Mouse (Mus musculus) MEL-GATA-1-ER (cell line): ENCODE measurements around the gene Cacnb3.

Experiments used
- DNase-seq: peaks from one replicate; pipeline ENCODE4 v3.0.0-alpha.2; 2012; ENCODE audit warnings: low read depth; ENCODE audit errors: extremely low read depth

Cacnb3 gene

DNA sequence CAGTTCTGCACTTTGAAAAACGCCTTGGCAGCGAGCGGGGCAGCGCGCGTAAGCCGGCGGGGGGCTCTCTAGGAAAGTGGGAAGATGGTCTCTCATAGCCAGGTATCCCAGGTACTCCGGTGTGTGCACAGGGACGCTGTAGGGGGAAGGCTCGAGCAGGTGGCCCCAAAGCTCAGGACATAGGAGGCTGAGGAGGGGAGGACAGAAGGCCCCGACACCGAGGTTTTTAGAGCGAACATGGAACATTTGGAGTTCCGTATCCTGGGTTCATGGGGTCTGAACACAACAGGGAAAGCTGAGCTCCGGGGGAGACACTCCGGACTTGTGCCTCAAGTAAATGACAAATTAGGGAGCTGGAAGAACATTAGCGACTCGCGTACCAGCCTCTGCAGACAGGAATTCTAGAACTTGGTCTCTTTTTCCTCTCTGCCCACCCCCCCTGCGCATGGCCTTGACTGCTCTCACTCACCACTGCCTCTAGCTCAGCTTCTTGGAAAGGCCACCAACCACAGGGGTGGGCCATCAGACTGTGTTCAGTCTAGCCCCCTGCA lies 4.7 kb downstream of the Cacnb3 start:
- DNase-seq: no peak

DNA sequence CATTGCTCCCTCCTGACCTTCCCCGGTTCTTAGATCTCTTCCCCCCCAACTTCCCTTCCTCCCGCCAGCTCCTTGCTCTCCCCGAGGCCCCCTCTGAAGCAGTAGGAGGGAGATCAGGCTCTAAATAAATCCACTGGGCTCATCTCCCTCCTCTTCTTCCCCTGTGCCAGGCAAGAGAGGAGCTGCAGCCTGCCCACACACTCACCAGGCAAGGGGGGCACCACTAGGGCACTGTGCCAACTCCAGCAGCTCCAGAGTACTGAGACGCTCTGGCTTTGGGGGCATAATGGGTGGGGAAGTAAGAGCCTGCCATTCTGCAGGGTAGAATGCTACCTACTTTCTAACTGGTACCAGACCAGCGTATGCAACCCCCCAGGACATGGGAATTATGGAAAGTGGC lies 5.9 kb downstream of the Cacnb3 start:
- DNase-seq: no peak

DNA sequence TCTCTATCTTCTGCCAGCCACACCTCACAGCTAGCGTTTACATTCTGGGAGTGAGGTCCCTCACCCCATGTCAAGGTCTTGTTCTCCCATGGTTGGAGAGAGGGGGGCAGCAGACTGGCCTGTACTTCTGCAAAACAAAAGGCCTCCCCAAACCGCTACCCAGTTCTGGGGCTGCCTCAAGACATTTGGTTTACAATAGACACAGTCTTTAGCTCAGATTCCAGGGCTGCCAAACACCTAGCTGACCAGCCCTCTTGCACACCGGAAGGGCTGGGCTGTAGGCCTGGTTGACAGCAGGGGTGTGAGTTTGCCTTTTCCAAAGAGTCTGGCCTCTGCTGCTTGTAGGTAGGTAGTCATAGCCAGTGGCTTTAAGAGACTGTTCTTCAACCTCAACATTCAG lies 6.5 kb downstream of the Cacnb3 start:
- DNase-seq: no peak

DNA sequence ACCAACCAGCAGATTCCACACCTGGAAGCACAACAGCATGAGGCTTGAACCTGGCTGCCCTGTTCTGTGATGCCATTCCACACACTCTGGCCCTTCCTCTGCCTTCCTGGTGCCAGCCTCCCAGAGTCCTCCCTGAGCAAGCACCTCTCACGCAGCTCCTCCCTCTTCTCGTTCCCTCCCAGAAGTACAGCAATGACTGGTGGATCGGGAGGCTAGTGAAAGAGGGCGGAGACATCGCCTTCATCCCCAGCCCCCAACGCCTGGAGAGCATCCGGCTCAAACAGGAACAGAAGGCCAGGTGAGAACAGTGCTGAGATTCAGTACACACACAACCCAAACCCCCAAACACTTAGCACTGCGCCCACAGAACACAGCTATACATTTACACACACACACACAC lies 9.5 kb downstream of the Cacnb3 start:
- DNase-seq: no peak

DNA sequence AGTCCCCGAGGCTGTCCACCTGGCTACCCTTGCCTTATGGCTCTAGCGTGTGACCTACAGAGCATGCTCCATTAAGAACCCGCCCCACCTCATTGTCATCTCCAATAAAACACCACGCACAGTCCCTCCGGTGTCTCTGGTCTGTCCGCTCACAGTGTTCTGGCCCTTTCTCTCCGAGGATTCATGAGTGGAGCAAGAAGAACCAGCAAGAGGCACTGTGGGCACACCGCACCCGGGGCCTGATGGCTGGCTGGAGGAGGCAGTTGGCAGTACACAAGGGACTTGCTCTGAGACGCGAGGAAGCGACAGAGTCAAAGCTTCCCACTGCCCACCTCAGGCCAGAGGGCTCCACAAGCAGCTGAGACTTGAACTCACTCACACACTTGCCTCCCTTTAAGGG lies 13.8 kb downstream of the Cacnb3 start:
- no peak for DNase-seq

DNA sequence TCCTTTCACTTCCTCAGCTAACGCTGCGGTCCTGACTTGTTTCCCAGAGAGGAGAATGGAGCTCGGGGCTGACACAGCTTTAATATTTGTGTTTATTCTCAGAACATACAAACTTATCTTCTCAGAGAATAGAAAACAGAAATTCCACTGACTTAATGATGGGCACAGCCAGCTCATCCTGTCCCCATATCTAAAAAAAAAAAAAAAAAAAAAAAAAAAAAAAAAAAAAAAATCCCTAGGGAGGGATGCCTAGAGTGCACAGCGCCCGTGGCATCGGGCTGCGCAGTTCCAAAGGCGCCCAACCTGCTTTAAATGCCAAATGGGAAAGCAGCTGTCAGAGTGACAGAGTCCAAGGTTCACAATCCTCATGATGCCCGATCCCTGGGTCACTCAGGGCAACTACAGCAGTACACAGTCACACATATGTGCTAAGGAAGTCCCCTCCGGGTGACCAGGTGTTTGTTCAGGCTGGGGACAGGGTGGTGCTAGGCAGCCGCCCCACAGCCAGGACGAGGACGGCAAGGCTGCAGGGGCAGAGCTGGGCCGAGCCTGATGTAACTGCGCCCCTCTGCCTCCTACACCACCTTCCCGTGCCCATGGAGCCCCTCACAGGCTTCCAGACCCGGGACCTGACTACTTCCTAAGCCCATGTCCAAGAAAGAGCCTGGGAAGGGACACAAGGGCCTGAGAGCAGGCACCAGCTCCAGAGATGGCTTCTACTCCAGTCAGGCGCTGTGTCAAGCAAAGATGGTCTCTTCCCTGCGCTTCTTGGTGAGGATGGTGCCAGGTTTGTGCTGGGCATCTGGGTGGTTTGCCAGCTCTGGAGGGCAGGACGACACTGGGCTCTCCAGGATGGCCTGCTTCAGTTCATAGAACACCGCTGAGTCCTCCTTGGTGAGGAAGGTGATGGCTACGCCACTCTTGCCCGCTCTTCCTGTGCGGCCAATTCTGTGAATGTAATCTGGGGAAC lies 14.7 kb downstream of the Cacnb3 start:
- no peak for DNase-seq

DNA sequence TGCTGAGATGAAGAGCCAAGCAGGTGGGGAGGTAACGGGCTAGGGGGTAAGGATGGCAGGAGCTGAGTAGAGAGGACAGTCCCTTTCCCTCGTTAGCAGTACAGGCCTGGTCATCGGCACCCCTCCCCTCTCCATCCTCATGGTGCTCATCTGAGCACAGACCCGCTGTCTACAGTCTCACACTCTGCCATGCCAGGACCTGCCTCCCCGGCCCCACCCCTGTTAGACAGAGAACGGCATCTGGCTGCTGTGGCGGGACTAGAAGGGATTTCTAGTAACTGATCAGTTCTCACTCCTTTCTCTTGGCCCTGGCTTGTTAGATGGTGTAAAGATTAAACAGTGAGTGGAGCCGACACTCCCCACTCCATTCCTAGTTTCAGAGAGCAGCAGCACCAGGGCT lies 16.1 kb downstream of the Cacnb3 start:
- DNase-seq: no peak

DNA sequence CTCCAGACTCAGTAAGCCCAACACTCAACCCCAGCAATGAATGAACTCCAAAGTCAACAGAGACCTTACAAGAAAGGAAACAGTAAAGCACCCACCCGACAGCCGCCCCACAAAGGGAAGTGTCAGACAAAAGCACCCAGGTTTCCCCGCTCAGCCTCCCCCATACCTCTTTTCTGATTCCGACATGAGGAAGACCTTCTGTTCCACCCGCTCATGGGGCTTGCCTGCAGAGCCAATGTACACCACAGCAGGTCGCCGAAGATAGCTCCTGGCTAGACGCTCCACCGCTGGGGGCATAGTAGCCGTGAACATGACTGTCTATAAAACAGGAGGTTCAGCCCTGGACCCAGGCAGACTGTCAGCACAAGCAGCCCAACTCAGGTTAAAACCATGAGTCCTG lies 16.7 kb downstream of the Cacnb3 start:
- DNase-seq: no peak

DNA sequence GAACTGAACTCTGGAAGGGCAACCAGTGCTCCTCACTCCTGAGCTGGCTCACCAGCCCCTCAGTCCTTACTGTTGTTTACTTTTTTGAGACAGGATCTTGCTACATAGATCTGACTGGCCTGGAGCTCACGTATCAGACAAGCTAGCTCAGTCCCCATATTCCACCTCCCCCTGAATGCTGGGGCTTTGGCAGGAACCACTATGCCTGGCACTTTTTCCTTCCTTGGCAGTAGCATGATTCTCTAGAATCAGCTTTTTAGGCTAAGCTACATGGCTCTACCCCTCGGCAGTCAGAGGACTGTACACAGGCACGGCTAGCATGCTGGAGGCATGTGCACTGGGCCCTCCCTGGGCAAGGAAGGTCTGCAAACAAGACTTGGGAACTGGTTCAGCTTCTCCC lies 17.4 kb downstream of the Cacnb3 start:
- no peak for DNase-seq

DNA sequence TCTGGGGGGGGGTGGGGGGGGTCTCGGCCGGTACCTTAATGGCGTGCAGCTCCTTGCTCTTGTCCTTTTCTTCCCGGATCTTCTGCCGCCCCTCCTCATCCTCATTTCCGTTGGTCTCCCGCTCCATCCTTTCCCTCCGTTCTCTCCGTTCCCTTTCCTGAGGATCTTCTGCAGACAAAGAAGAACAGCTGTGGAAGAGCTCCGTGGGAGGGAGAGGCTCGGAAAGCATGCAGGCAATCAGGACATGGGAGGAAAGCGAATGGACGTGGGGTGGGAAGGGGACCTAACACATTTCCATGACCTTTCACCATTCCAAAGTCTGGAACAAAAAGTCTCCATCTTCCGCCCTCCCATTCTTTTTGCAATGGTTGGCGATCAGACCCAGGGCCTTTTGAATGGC lies 20.8 kb downstream of the Cacnb3 start:
- DNase-seq: no peak

DNA sequence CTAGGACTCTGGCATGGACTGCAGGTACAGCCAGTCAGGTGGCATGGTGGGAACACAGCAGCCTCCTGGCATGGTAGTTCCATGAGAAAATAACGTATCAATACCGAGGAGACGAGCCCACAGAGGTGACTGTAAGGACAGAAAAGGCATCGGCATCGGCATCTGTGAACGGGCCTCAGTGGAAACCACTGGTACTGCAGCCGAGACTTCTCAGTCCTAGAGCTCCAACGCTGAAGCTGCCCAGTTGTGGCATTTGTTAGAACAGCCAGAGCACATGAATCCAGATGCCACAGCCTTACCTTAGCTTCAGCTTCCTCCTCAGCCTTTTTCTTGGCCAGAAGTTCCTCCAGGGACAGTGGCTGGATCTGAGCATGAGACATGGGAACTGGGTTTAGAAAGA lies 21.5 kb downstream of the Cacnb3 start:
- DNase-seq: no peak

DNA sequence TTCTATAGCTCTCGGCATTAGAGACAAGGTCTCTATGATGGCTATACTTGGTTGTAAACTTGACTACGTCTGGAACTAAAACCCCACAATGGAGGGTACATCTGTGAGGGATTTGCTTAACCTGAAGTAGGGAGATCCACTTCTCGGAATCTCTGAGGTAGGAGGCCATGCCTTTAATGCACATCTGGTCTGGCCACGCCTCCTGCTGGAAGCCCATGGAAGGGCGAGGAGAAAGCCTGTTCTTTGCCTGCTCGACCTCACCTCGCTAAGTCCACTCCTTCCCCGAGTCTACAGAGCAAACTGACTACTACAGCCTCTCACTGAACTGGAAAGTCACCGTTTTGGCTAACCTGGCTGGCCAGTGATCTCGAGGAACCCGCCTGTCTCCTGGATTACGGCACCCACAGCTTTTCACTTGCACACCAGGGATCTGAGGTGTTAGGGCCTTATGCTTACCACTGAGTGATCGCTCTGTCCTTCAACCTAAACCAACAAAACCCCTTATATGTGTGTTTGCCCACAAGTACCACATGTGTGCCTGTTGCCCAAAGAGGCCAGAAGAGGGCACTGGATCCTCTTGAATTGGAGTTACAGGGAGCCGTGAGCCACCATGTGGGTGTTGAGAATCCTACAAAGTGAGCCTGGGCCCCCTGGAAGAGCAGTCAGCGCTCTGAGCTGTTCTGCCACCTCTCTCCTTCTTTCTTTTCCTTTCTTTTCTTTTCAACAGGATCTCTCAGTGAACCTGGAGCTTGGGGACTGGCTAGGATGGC lies 26.5 kb downstream of the Cacnb3 start:
- DNase-seq: no peak

DNA sequence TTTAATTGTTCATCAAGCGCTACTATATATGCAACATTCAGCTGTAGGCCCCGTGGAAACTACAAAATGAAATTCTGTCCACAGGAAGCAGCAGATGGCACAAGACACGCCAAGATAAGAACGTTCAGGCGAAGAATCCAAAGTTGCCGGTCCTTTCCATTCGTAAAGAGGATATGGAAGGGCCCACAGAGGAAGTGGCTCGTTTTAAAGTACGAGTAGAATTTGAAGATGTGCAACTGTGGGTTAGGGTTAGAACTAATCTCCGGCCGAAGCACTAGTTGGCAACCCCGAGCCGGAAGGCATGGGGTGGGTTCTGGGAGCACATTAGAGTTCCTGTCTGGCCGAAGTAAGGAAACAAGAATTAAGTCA lies 31.5 kb downstream of the Cacnb3 start:
- peak; percentile 91 for DNase-seq

DNA sequence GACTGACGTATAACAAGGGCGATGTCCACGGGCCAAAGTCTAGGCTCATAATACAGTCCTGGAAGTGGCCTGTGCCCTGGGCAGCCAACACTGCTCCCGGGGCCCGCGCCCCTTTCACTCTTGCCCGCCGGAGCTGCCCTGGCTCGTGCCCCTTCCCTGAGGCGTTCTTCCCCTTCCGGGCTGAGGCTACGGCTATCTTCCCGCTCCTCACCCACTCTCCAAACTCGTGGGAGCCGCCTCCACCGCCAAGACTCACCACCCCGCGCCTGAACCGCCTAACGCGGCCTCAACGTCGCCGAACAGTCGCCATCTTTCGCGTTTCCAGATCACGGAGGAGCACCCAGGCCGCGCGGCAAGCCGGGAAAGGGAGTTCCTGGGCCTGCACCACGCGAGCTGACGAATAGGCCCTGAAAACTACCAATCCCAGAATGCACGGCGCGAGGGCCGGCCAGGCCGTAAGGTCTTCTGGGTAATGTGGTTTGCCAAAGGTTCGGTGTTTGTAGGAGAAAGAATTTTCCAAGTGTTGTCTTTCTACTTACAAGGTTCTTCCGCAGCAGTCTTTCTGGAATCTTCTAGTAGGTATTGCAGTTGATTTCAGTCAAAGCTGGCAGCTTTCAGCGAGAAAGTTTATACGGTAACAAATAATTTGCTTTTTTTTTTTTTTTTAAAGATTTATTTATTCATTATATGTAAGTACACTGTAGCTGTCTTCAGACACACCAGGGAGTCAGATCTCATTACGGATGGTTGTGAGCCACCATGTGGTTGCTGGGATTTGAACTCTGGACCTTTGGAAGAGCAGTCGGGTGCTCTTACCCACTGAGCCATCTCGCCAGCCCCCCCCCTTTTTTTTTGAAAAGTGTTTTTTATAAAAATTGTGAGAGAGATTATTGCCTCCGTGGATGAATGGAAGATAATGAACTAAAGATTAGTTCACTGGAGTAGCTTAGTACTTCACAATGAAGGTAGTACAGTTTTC lies 32.2 kb downstream of the Cacnb3 start, which contains the start of gene Ddx23:
TSS of gene Ddx23 (minus strand) at position 328 of the 979 bp plus-strand sequence.
- peak; percentile 97 for DNase-seq

DNA sequence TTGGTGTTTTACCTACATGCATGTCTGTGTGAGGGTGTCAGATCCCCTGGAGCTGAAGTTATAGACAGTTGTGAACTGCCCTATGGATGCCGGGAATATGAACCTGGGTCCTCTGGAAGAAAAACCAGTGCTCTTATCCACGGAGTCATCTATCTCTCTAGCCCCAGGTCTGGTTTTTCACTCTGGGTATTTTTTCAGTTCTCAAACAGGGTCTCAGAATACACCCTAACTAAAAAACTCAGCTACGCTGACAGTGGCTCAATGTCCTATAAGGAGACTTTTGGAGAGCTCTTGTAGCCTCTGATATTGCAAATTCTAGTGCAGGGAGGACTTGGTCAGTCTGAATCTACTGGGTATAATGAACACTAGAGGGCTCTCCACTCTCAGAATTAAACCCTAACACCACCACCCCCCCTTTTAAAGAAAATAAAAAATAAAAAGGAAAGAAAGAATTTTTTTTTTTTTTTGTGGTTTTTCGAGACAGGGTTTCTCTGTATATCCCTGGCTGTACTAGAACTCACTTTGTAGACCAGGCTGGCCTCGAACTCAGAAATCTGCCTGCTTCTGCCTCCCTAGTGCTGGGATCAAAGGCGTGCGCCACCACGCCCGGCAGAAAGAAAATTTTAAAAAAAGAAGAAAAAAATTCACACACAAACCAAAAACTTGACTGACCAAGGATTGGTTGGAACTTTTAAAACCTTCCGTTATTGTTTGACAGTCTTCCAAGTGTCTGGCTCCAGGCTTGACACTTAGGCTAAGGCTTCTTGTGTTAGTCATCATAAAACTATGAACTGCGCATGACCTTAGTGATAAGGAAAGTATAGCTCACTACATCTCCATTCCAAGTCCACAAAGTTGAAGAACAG lies 33.6 kb downstream of the Cacnb3 start:
- DNase-seq: peak; percentile 70

DNA sequence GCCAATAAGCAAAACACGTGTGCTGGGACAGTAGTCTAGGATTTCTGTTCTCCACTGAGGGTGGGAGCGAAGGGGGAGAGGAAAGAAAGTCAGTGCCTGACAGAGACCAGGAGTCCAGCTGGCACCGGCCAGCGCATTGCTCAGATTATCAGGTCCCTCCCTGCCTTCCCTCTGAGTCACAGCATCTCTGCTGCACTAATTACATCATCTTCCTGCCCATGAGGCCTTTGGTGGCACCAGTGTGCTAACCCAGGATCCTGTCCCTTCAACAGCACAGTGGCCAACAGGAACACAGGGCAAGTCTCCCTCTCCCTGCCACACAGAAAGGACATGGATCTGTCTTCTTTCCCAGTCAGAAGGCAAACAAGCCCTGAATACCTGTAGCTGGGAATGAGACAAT lies 42.0 kb downstream of the Cacnb3 start:
- DNase-seq: no peak

DNA sequence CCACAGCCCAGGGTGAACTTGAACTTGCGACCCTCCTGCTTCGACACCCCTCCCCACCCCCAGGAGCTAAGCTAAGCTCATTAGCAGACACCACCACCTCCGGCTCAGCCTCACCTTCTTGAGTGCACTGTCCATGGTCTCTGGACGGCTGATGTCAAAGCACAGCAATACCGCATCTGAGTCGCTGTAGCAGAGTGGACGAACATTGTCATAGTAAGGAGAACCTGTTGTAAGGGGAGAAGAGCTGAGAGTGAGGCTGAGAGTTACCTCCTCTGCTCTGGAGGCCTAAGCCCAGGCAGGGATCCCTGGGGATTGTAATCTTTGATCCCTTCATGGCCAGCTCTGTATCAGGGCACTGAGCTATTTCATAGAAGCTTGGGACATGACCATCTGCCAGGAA lies 43.1 kb downstream of the Cacnb3 start:
- no peak for DNase-seq

DNA sequence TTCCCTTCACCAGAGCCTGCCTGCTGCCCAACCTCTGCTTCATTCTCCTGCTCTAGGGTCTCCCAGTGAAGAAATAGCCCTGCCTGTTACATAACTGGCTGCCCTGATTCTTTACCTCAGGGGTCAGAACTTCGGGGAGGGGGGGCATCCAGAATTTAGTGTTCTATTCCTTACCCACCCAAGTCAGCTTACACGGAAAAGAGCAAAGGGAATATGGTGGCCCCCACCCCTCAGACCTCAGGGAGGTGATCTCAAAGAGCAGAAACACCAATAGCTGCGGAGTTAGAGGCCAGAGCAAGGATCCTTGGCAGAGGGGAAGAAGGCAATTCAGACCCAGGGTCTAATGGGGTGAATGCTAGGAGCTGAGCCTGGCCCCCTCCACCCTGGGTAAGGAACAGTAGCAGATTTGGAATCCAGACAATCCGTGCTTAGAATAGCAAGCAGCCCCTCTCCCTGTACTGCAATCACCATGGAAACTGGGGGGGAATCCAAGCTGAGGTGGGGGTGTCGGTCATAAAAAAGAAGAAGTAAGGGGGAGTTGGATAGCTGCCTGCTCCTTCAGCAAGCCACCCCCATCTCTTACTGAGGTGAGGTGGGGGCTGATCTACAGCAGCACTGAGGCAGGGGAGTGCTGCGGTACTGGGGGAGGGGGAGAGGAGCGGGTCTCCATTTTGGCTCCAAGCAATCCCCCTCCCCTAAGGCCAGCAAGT lies 43.8 kb downstream of the Cacnb3 start:
- no peak for DNase-seq

DNA sequence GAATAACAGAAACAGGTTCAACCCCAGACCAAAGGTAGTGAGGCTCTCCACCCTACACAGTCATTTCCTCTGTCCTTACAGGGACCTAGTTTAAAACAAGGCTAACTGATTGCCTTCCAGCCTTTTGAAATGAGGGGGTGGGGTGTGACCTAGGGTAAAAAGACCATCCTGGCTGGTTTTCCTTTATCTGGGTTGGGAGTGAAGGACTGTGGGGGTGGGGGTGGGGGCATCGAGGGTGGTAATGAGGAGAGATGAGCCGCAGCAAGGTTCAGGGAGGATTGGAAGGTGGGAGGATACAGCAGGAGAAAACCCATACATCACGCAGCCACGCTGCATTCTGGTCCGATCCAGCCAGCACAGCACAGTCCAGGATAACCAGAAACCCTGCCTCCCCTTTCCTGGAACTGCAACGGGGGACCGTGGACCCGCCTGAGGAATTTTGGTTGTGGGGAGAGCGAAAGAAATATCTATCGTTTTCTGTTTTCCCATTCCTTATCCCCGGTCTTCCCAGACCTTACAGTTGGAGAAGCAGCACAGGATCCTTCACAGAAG lies 44.4 kb downstream of the Cacnb3 start:
- no peak for DNase-seq
